Mouse (Mus musculus): Measurements from ENCODE around the gene Gm48552. TPM values are rescaled to one million over a fixed set of nuclear protein-coding genes. Genes with fewer than 3 reads are reported as not detected.

Gm48552 gene
- polyA plus RNA-seq, 1 experiment from 2014 or later, result 1.4 TPM

DNA sequence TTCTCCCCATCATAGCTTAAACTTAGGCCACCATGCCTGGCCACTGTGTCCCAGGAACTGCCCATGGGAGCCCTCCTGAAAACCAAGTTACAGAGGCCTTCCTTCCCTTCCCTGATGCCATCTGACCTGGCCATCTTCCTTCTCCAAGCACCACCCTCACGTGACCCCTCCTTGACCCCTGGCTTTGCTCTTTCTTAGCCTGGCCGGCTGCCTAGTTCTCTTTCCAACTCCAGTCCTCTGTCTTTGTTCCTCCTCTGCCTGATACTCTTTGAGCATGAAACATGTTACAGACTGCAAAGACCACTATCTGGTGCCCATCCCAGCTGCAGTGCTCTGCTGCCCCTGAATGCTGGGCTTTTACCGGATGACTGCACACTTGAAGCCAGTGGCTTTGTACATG lies 568 bp downstream of the Gm48552 start:
- Histone ChIP-seq H3K9me3 (ENCODE audit: low read depth, low read length) (no peaks in the 10 kb centered on the region), H3K4me2 (no peak overlapping the region), H3K4me1 (ENCODE audit: insufficient read depth) (no peaks in the 10 kb centered on the region; the same call in none of the 2 replicates), H3K27ac (ENCODE audit: low read depth) (no peak overlapping the region; the same call in none of the 2 replicates), H3K36me3 (ENCODE audit: insufficient read depth) (peaks cover 35% of the 10 kb centered on the region), H3K4me3 (ENCODE audit: low read depth, low read length) (no peak overlapping the region), H3K9ac (no peak overlapping the region), H3K27me3 (ENCODE audit: insufficient read depth, low read length) (no peaks in the 10 kb centered on the region)
- no peak for TF ChIP-seq CTCF (IDR thresholded peaks at IDR 0.05; ENCODE audit: low read depth)
- WGBS, result 47% methylated on average over 3 of the region's 3 CpGs
- ATAC-seq (ENCODE audit: insufficient read depth) (no peak), DNase-seq (peak; percentile 29)

DNA sequence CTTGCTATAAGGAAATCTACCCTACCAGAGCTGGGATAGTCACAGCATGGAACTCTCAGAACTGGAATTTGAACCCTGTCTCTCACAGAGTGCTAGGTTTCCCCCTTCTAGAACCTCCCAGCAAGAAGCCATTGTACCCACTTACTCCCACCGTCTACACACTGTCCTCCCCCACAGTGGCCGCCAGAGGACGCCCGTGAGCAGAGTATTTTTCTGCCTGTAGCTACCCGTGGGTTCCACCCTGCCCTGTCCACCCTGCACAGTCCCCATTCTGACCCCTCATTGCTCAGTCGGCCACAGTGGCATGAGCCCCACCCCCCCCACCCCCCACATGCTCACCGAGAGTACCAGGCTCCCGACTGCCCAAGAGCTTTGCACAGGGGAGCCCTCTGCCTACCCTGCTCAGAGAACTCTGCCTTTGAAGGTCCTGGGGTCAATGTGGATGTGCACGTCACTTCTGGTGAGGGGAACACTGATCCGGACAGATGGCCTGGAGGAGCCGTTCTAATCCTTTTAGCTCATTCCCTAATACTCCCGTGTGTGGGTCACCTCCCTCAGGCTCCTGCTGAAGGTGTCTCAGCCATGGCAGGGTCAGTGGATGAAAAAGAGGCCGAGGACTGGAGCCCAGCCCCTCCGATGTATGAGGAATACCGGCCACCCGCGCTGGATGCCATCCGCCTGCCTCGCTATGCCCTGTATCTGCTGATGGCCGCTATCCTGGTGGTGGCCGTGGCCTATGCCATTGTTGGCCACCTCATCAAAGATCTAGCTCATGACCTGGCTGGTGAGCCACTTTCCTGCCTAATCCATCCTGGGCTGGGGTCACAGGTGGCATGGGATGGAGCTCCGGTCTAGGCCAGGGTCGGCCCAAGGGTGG lies 1.2 kb downstream of the Gm48552 start:
- Histone ChIP-seq H3K4me3 (ENCODE audit: low read depth, low read length) (no peak overlapping the region), H3K4me1 (ENCODE audit: insufficient read depth) (no peaks in the 10 kb centered on the region; the same call in none of the 2 replicates), H3K9me3 (ENCODE audit: low read depth, low read length) (no peaks in the 10 kb centered on the region), H3K36me3 (ENCODE audit: insufficient read depth) (peaks cover 35% of the 10 kb centered on the region), H3K9ac (no peak overlapping the region), H3K4me2 (no peak overlapping the region), H3K27ac (ENCODE audit: low read depth) (no peak overlapping the region; the same call in 1 of the 2 replicates), H3K27me3 (ENCODE audit: insufficient read depth, low read length) (no peaks in the 10 kb centered on the region)
- 57% methylated on average over 23 of the region's 23 CpGs for WGBS
- DNase-seq (peak; percentile 76), ATAC-seq (ENCODE audit: insufficient read depth) (peak; percentile 65)
- TF ChIP-seq CTCF (IDR thresholded peaks at IDR 0.05; ENCODE audit: low read depth), result peak; percentile 94

DNA sequence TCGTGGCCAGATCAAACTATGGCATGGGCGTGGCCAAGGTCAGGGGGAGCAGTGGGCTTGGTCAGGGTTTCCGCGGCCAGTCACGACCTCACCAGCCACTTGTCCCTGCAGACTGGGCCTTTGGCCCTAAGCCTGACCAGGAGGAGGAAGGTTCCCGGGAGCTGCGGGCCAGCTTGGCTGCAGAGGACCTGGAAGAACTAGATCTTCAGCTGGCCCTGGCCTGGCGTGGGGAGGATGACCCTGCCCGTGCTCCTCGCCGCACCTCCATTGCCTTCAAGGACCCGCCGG lies 1.8 kb downstream of the Gm48552 start:
- H3K9ac ChIP-seq, result no peak overlapping the region
- H3K27me3 ChIP-seq (ENCODE audit: insufficient read depth, low read length), result no peaks in the 10 kb centered on the region
- H3K36me3 ChIP-seq (ENCODE audit: insufficient read depth), result peaks cover 34% of the 10 kb centered on the region
- no peak overlapping the region for H3K4me2 ChIP-seq
- H3K9me3 ChIP-seq (ENCODE audit: low read depth, low read length), result no peaks in the 10 kb centered on the region
- ATAC-seq (ENCODE audit: insufficient read depth) (no peak), DNase-seq (no peak)
- H3K4me1 ChIP-seq (ENCODE audit: insufficient read depth), result no peaks in the 10 kb centered on the region; the same call in none of the 2 replicates
- WGBS, result 87% methylated on average over 13 of the region's 13 CpGs
- TF ChIP-seq CTCF (IDR thresholded peaks at IDR 0.05; ENCODE audit: low read depth), result no peak
- H3K4me3 ChIP-seq (ENCODE audit: low read depth, low read length), result no peak overlapping the region
- no peak overlapping the region for H3K27ac ChIP-seq (ENCODE audit: low read depth)

DNA sequence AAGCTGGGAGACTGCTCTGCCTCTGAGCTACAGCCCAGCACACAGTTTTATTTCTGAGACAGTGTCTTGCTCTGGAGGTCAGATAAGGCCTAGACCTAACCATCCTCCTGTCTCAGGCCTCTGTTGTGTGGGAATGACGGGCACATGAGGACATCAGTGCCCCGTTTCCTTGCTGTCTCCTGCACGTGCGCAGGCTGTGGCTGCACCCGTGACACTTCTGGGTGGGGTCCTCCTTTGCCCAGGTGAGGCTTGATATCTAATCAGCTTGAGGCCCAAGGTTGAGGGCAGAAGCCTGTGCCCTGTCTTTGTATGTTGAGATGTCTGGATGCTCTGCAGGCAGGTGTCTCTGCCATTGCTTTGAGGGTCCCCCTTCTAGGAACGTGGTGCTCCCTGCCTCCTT lies 3.5 kb downstream of the Gm48552 start:
- ATAC-seq (ENCODE audit: insufficient read depth) (no peak), DNase-seq (no peak)
- WGBS, result 78% methylated on average over 6 of the region's 6 CpGs
- Histone ChIP-seq H3K9ac (no peak overlapping the region), H3K4me1 (ENCODE audit: insufficient read depth) (no peaks in the 10 kb centered on the region; the same call in 1 of the 2 replicates), H3K9me3 (ENCODE audit: low read depth, low read length) (no peaks in the 10 kb centered on the region), H3K4me2 (no peak overlapping the region), H3K27ac (ENCODE audit: low read depth) (no peak overlapping the region), H3K4me3 (ENCODE audit: low read depth, low read length) (no peak overlapping the region), H3K36me3 (ENCODE audit: insufficient read depth) (peaks cover 27% of the 10 kb centered on the region), H3K27me3 (ENCODE audit: insufficient read depth, low read length) (no peaks in the 10 kb centered on the region)
- TF ChIP-seq CTCF (IDR thresholded peaks at IDR 0.05; ENCODE audit: low read depth), result no peak

DNA sequence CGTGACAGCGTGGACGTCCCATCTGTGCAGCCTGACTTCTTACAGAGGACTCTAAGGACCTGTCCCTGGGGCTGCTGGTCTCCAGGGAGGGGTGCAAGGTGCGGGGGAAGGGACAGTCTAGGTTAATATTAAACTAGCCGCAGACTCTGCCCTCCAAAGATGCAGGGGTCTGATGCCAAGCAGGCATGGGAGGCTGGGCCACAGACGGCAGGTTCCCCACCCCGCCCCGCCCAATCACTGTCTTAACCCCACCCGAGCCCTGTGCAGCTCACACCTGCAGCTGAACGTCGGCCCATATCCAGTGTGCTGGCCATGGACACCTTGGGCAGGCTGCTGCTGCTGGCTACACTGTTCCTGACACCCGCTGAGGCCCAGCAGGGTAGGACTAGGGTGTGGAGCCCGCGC lies 4.0 kb downstream of the Gm48552 start, which contains the start of gene Smim24:
Smim24 (plus strand) TSS at position 271 of the 405 bp plus-strand sequence.
- ATAC-seq (ENCODE audit: insufficient read depth) (no peak), DNase-seq (no peak)
- peak within 1 kb of the TSS; percentile 24 for H3K4me3 ChIP-seq (ENCODE audit: low read depth, low read length)
- H3K4me2 ChIP-seq, result peak within 1 kb of the TSS; percentile 64
- no peaks in the 10 kb centered on the region; the same call in 1 of the 2 replicates for H3K4me1 ChIP-seq (ENCODE audit: insufficient read depth)
- H3K9ac ChIP-seq, result peak within 1 kb of the TSS; percentile 48
- 47% methylated on average over 14 of the region's 14 CpGs for WGBS
- no peaks in the 10 kb centered on the region for H3K9me3 ChIP-seq (ENCODE audit: low read depth, low read length)
- no peak within 1 kb of the TSS for H3K27ac ChIP-seq (ENCODE audit: low read depth)
- peaks cover 27% of the 10 kb centered on the region for H3K36me3 ChIP-seq (ENCODE audit: insufficient read depth)
- H3K27me3 ChIP-seq (ENCODE audit: insufficient read depth, low read length), result no peaks in the 10 kb centered on the region
- TF ChIP-seq CTCF (IDR thresholded peaks at IDR 0.05; ENCODE audit: low read depth), result no peak

DNA sequence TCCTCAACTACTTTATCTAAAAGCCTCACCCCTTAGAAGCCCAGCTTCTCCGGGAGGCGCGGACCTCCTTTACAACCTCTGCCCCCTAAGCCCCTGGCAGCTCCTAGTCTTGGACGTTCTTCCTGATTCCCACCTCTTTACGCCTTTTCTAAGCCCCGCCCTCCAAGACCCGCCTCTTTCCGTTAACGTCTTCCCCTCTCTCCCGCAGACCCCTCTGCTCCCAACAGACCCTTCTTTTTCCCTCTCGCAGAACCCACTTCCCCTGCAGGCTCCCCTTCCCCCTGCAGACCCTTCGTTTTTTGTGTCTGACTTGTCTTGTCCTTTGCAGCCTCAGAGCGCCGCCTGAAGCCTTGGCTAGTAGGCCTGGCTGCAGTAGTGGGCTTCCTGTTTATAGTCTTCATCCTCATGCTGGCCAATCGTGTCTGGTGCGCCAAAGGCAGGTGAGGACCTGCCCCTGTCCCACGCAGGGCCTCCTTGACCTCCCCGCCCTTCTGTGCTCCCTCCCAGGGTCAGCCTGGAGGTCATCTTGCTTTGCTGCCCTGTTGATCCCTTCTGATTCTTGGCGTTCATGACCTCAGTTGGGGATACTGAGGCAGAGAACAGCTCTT lies 4.8 kb downstream of the Gm48552 start:
- no peak for TF ChIP-seq CTCF (IDR thresholded peaks at IDR 0.05; ENCODE audit: low read depth)
- Histone ChIP-seq H3K4me2 (peak overlapping the region; percentile 64), H3K9me3 (ENCODE audit: low read depth, low read length) (no peaks in the 10 kb centered on the region), H3K4me1 (ENCODE audit: insufficient read depth) (no peaks in the 10 kb centered on the region; the same call in 1 of the 2 replicates), H3K27ac (ENCODE audit: low read depth) (no peak overlapping the region), H3K9ac (peak overlapping the region; percentile 48), H3K4me3 (ENCODE audit: low read depth, low read length) (peak overlapping the region; percentile 24), H3K27me3 (ENCODE audit: insufficient read depth, low read length) (no peaks in the 10 kb centered on the region), H3K36me3 (ENCODE audit: insufficient read depth) (peaks cover 27% of the 10 kb centered on the region)
- DNase-seq, result peak; percentile 65
- no peak for ATAC-seq (ENCODE audit: insufficient read depth)
- WGBS, result 4% methylated on average over 19 of the region's 19 CpGs

DNA sequence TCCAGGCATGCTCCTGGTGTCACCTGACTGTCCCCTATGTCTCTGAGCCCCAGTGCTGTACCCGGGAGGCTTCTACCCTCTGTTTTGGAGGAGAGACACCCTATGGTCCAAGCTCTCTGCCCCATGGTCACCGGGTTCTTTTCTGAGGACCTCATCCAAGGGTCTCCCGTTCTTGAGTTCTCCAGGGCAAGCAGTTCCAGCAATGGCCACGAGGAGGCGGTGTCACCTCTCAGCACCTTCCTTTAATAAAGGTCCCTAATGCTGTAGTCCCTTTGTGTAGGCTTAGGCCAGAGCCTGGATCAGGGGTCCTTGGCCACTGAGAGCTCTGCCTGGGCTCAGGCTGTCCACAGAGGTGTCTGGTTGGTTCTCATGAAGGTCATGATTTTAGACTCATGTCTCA lies 6.3 kb downstream of the Gm48552 start:
- peak; percentile 90 for DNase-seq
- H3K36me3 ChIP-seq (ENCODE audit: insufficient read depth), result peaks cover 36% of the 10 kb centered on the region
- peak; percentile 94 for TF ChIP-seq CTCF (IDR thresholded peaks at IDR 0.05; ENCODE audit: low read depth)

More for the DNA sequence above, 6.3 kb downstream of the Gm48552 start:
- ATAC-seq (ENCODE audit: insufficient read depth), result no peak
- Histone ChIP-seq H3K4me2 (no peak overlapping the region), H3K4me1 (ENCODE audit: insufficient read depth) (no peaks in the 10 kb centered on the region; the same call in 1 of the 2 replicates), H3K9ac (no peak overlapping the region), H3K4me3 (ENCODE audit: low read depth, low read length) (no peak overlapping the region), H3K27ac (ENCODE audit: low read depth) (no peak overlapping the region), H3K27me3 (ENCODE audit: insufficient read depth, low read length) (no peaks in the 10 kb centered on the region), H3K9me3 (ENCODE audit: low read depth, low read length) (no peaks in the 10 kb centered on the region)
- 14% methylated on average over 5 of the region's 5 CpGs for WGBS
